Mouse (Mus musculus) gastrocnemius, adult 18-20 months (tissue): Measurements from ENCODE around the gene Tas2r104. TPM values are rescaled to one million over a fixed set of nuclear protein-coding genes. Genes with fewer than 3 reads are reported as not detected.

ENCODE experiments used
- DNase-seq: peaks from one replicate; pipeline ENCODE4 v3.0.0; 2021; ENCODE audit warnings: low spot score
- long read RNA-seq, 2 experiments: library from polyadenylated mRNA; stranded (forward); transcript quantifications; one replicate each; pipeline ENCODE4 v2.0.0; 2021
- total RNA-seq, 2 experiments: library from RNA; stranded (reverse); gene quantifications; 2 replicates each; pipeline ENCODE4 v1.2.3; 2021

Gene Tas2r104
- not detected for total RNA-seq
- long read RNA-seq, experiment 1, result 0 reads
- long read RNA-seq, experiment 2, result 0 reads

GRCm38 (mm10) chr6:131685644-131686043 is at the start of gene Tas2r104:
Gene Tas2r104, minus strand, starts transcription at chr6:131685744.
- no peak for DNase-seq

DNA sequence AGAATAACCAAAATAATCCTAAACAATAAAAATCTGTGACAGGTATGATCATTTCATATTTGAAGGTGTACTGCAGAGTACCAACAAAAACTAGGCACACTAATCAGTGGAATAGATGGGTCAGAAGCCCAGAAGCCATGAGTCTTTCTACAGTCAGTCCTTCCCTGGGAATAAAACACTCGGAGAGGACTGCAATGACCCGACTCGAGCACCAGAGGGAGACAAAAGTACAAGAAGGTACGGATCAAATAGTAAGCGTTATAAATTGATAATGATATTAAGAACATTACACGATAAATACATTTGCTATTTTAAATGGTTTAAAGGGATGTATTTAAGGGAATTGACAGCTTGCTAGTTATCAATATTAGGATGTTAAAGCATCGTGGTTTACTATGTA is 27.3 kb upstream of the Tas2r104 start:
- no peak for DNase-seq

- no peak for DNase-seq
These were observed 4.4 kb upstream of the Tas2r104 start, which contains the start of gene Tas2r114 for GRCm38 (mm10) chr6:131689963-131690362. Gene Tas2r114, minus strand, starts transcription at chr6:131690063.

GRCm38 (mm10) chr6:131687395-131687794 is 1.9 kb upstream of the Tas2r104 start, which contains the start of gene Tas2r105:
Gene Tas2r105, minus strand, starts transcription at chr6:131687495.
- no peak for DNase-seq

GRCm38 (mm10) chr6:131678786-131679185 is 6.8 kb downstream of the Tas2r104 start, which contains the start of gene Tas2r106:
Gene Tas2r106, minus strand, starts transcription at chr6:131678886.
- DNase-seq, result no peak

DNA sequence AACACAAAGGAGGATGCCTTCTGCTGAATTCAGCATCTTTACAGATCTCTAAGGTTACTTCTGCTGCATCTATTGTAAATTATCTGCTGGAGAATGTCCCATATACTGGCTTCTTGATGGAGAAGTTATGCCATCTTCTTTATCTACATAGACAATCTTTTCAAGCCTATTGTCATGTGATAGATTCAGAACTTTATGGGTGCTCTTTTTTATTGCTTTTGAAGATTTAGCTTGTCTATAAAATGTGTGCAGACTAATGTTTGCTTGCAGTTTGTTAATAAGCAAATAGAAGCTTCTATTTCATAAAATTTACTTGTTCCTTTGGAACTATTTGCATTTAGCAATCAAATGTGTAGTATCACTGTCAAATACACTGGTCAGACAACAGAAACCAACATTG is 25.5 kb downstream of the Tas2r104 start, which contains the start of gene Tas2r107:
Tas2r107 (minus strand) TSS at position 101 of the 400 bp plus-strand sequence.
- DNase-seq, result no peak

Other genes with a start within 250 kb of the Tas2r104 start
- gene 5430401F13Rik, start 199.3 kb downstream of the Tas2r104 start, total RNA-seq, result not detected
- gene Gm6619, start 199.3 kb downstream of the Tas2r104 start, total RNA-seq, result not detected
- gene Tas2r130, start 54.8 kb downstream of the Tas2r104 start, total RNA-seq, result not detected
- gene Tas2r107, start 25.6 kb downstream of the Tas2r104 start, total RNA-seq, result not detected
- not detected for gene Tas2r106, start 6.9 kb downstream of the Tas2r104 start, total RNA-seq
- gene Tas2r105, start 1.8 kb upstream of the Tas2r104 start, total RNA-seq, result not detected
- not detected for gene Tas2r114, start 4.3 kb upstream of the Tas2r104 start, total RNA-seq